Mouse (Mus musculus) testis, postnatal 14 days (tissue): ENCODE data around the gene Syne3.

Source experiments
- DNase-seq: peaks from one replicate; pipeline ENCODE4 v3.0.0; 2021; ENCODE audit warnings: low spot score

The Syne3 gene

GRCm38 (mm10) chr12:105000487-105001283 lies 8.9 kb downstream of the Syne3 start:
- no peak for DNase-seq

- DNase-seq, result no peak
Measured at GRCm38 (mm10) chr12:104999171-104999570, 10.4 kb downstream of the Syne3 start.

DNA sequence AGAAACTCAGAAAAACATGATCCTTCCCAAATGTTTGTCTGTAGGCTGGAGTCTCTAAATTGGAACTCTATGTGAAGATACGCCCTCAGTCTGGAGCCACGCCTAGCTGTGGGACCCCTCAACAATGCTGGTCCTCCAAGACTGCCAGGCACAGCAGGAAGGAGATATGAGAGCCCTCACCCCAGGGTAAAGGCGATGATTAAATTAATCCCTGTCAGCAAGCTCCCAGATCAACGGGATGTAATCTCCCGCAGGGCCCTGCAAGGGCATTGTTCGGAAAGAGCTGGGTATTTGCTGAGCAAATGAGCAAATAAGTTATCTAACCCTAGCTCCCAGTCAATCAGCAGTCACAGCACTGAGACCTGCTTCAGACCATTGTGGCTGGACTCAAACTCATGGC lies 11.1 kb downstream of the Syne3 start:
- no peak for DNase-seq

DNA sequence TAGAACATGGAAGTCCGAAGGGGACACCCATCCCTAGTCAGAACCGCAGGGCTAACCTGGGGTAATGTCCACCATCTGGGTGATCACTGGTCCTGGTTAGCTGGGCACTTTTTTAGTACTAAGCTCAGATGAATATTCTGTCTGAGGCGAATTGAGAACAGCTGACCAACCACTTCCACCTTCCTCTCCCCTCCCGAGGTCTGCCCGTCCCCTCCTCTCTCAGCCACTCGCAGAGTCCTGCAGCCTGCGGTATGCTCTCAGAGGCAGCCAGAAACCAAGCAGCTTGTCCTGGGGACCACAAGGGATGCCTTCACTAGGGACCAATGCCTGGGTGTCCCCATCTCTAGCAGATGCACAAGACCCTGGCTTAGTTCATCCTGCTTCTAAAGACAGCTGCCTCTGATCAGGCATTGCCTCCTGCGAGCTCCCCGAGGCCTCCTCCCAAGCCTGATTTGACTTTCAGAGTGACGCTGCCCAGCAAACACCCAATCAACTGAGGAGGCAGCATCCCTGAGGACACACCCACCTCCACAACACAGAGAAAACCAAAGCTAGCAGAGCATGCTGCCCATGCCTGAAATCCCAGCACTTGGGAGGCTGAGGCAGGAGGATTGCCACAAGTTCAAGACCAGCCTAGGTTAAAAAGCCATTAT lies 11.8 kb downstream of the Syne3 start:
- no peak for DNase-seq

- DNase-seq, result no peak
Measured at GRCm38 (mm10) chr12:104997159-104997558, 12.4 kb downstream of the Syne3 start.

GRCm38 (mm10) chr12:104996012-104996728 lies 13.4 kb downstream of the Syne3 start:
- no peak for DNase-seq

DNA sequence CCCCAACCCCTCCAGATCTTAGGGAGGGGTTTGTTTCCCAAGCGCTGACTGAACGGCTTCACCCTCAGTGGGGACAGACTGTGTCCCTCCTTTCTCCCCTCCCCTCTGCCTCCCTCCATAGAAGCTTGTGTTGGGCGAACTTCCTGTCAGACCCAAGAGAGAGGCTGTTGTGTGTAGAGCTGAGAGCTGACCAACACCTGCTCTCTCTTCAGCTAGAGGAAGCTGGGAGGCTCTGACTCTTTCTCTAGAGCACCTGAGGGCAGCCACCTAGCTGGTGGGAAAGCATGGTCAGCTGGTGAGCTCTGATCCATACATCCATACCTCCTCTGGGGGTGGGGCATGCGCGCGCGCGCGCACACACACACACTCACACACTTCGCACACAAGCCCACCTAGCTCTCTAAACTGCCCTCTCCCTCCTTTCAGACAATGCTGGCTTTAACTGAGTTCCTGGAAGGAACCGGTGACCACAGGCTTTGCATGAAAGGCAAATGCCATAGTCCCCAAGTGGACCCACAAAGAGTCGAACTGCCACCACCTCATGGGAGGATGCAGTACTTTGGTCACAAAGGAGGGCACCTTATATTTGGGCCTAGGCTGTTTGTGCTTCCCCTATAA lies 14.2 kb downstream of the Syne3 start:
- DNase-seq, result no peak

GRCm38 (mm10) chr12:104992838-104993237 lies 16.8 kb downstream of the Syne3 start:
- DNase-seq, result peak; percentile 57

DNA sequence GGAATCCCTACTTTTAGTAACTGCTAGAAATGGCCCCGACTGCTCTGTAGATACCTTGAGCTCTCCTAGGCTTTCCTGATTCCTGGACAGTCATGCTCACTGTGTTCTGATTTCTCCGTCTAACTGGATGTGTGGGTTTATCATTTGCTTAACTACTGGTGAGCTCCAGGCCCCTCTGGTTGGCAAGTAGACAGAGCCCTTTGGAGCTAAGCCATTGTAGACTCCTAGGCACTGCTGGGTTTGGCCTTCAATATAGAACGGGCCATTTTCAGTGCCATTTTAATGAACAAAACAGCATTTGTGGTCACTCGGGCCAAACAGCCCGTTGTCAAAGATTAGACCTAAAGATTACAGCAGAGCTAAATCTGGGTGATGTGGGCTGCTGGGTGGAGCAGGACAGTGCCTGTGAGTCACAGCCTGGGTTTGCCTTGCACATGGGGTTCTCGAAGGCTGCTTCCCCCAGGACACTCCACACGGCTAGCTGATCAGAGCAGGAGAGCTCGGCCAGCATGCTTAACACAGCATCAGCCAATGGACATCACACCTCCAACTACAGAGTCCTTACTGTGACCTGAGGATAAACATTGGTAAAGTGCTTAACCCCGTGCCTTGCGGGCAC lies 17.4 kb downstream of the Syne3 start:
- no peak for DNase-seq

- no peak for DNase-seq
Measured at GRCm38 (mm10) chr12:104990741-104991454, 18.7 kb downstream of the Syne3 start.

DNA sequence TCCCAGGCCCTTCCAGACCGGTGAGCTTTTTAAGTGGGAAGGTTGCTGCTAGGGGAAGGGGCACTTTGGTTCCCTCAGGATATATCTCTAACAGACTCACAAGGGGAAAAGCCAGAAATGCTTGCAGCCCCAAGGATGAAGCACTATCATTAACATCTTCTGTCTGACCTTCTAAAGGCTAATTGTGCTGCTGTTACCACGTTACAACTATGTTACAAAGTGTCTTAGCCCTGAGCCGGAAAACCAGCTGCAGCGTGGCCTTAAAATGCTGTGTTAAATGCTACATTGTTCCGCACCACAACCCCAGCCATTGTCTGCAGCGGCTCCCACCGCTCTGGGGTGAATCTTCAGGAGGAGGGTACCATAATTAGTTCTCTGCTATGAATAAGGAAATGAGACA lies 21.7 kb downstream of the Syne3 start:
- peak; percentile 84 for DNase-seq

DNA sequence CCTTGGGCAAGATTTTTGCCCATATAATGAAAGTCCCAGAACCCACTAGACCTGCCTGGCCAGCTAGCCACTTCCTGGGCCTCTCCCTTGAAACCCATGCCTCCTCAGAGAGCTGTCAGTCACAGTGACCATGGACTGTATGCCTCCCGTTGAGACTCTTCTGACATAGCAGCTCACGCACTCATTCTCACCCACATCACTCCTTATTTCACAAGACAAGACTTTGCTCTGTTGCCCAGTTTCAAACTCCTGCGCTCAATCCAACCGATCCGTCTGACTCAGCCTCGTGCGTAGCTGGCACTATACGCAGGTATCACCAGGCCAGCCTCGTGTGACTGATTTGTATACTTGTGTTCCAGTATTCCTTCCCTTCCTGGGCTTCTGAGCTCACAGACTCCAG lies 22.8 kb downstream of the Syne3 start:
- DNase-seq, result no peak

DNA sequence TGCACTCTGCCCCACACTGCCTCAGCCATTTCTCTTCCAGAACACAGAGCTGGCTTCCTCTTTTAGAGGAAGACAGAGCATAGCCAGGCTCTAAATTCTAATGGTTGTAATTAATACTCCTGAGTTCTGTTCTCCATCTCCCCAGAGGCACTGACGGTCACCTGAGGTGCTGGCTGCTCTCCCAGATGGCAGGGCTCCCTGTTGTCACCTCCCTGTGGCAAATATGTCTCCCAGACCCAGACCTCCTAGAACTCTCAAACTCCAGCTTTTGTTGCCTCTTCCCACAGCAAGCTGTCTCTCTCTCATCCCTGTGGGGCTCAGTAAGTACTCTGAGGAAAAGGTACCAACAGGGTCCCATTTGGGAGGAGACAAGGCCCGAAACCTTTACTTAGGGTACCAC lies 23.6 kb downstream of the Syne3 start:
- DNase-seq, result no peak

GRCm38 (mm10) chr12:104985088-104985487 lies 24.5 kb downstream of the Syne3 start:
- no peak for DNase-seq

GRCm38 (mm10) chr12:104983476-104983875 lies 26.1 kb downstream of the Syne3 start:
- no peak for DNase-seq

- no peak for DNase-seq
Measured at GRCm38 (mm10) chr12:104978943-104979723, 30.5 kb downstream of the Syne3 start.

DNA sequence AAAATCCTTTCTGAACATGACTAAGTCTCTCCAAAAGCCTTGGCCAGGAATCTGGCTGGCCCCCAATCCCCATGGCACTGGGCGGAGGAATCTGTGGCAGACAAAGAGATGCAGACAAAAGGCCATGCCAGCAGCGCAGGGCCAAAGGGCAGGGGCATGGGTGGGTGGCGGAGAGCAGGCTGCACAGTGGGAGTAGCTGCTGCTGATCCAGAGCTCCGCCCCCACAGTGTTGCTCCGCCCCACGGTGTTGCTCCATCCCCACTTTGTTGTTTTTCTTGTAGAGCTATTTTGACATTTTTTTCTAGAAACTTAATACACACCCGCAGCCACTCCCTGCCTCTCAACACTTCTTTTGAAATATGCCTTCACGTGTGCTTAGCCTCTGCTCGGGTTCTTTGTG lies 31.2 kb downstream of the Syne3 start:
- DNase-seq, result peak; percentile 58

- DNase-seq, result no peak
Measured at GRCm38 (mm10) chr12:104976903-104977302, 32.7 kb downstream of the Syne3 start.

- no peak for DNase-seq
Measured at GRCm38 (mm10) chr12:104976331-104976817, 33.2 kb downstream of the Syne3 start.

DNA sequence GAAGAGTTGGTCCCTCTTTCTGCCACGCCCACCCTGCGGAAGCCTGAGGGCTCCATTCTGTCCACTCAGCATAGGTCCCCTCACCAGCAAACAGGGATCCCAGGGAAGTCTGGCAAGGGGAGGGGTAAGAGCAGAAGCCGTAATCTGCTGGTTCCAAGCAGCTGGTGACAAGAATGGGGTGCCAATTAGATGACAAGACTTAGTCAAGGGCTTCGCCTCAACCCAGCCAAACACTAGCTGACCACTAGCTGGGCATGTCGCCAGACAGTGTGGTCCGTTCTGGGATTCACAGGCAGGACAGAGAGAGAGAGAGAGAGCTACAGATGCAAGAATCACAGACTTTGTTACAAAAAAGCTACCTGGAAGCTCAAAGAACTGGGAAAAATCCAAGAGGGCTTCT lies 36.7 kb downstream of the Syne3 start:
- no peak for DNase-seq
